Mouse (Mus musculus) embryonic fibroblast, embryonic 13.5 days (primary cell): ENCODE measurements around the gene Arhgap18.

Experiments
- CTCF ChIP-seq: IDR thresholded peaks from 2 replicates; pipeline ENCODE4 v1.5.1; 2011; ENCODE audit warnings: mild to moderate bottlenecking, control low read depth, low read length, moderate library complexity, borderline replicate concordance; ENCODE audit not compliant: insufficient read depth
- POLR2A ChIP-seq: IDR thresholded peaks from 2 replicates; pipeline ENCODE4 v1.6.1; 2011; ENCODE audit warnings: low read depth, mild to moderate bottlenecking, control low read depth, low read length, moderate library complexity

DNA sequence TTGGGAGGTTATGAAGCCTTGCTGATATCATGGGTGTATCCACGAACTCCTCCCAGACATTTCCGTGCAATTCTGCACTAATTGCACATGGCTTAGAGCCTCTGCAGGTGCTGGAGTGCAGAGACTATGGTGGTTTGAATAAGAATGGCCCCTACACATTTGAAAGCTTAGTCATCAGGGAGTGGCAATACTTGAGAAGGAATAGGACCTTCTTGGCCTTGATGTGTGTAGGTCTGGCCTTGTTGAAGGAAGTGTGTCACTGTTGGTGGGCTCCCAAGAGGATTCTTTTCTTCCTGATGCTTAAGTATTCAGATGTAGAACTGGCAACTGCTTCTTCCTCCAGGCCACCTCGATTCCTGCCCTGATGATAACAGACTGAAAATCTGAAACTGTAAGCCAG is 205.3 kb downstream of the Arhgap18 start:
- TF ChIP-seq CTCF (no peak), POLR2A (no peak)
